Mouse (Mus musculus): ENCODE measurements around the gene Nae1.

The Nae1 gene

GRCm38 (mm10) chr8:104533551-104533950, 886 bp downstream of the Nae1 start:
- no peak for DNase-seq (ENCODE audit: extremely low read depth, low read depth, low spot score)

- no peak for DNase-seq (ENCODE audit: extremely low read depth, low read depth, low spot score)
These were observed 4.8 kb downstream of the Nae1 start for GRCm38 (mm10) chr8:104529671-104530070.

- DNase-seq (ENCODE audit: extremely low read depth, low read depth, low spot score): no peak
These were observed 16.6 kb downstream of the Nae1 start for GRCm38 (mm10) chr8:104517872-104518271.

GRCm38 (mm10) chr8:104510134-104510533, 24.3 kb downstream of the Nae1 start:
- no peak for DNase-seq (ENCODE audit: extremely low read depth, low read depth, low spot score)

GRCm38 (mm10) chr8:104509061-104510006, 25.1 kb downstream of the Nae1 start, which contains the start of gene Terb1:
Gene Terb1, minus strand, starts transcription at chr8:104509910.
- DNase-seq (ENCODE audit: extremely low read depth, low read depth, low spot score): no peak

GRCm38 (mm10) chr8:104479091-104479490, 55.3 kb downstream of the Nae1 start:
- no peak for DNase-seq (ENCODE audit: extremely low read depth, low read depth, low spot score)

GRCm38 (mm10) chr8:104472465-104472864, 62.0 kb downstream of the Nae1 start:
- DNase-seq (ENCODE audit: extremely low read depth, low read depth, low spot score): no peak

GRCm38 (mm10) chr8:104467463-104467862, 67.0 kb downstream of the Nae1 start:
- DNase-seq (ENCODE audit: extremely low read depth, low read depth, low spot score): no peak

All from fat pad, adult 2 months (tissue).